ENCODE assay signal across 16 mouse cellular contexts in the genomic region with DNA sequence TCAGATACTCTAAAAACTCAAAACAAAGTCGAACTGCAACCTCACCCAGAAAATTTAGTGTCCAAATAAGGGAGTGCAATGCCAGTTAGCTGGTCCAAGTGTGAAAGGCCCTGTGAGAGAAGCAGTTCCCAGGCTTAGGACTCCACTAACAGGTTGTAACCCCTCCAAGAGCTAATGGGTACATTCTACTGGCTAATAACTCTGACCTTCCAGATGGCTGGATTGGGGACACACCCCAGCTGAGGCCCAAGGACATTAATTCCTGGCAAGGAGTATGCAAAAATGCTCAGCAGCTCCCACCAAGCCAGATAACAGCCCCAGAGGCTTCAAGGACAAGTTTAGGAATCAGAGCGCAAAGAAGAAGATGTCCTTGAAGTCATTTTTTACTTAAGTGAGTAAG.
A peak's percentile ranks its signal among the peaks of the same experiment; 100 is the strongest.
DNase-seq lines count a peak whose midpoint lies in the region; TF ChIP-seq lines count a peak whose summit lies in the region.
"Had no signal": no experiment of that assay in that cellular context is flagged by ENCODE, and none has a peak within 500 bp of the region (broad histone marks: within the 10 kb centered on the region; RNA-seq: fewer than 3 reads in every experiment).

No protein-coding gene starts in this region.

- TF ChIP-seq POLR2A in testis, adult 2 months (IDR thresholded peaks at IDR 0.05; ENCODE audit: control insufficient read depth, low read depth, low read length) = no peak

- H3K36me3 ChIP-seq in testis, adult 2 months (ENCODE audit: control insufficient read depth, insufficient read depth, low read length) = no peaks in the 10 kb centered on the region
- H3K36me3 ChIP-seq: forebrain, embryonic 12.5 days; midbrain, embryonic 13.5 days; stomach, embryonic 15.5 days had no signal

- intact Hi-C loops in gastrocnemius, postnatal 14 days (cut with DNase I; ENCODE audit: low total_unique reads) = no loop called here
- intact Hi-C loops in left cerebral cortex, postnatal 4 days (cut with DNase I) = no loop called here

- no peak for TF ChIP-seq CTCF in testis, adult 2 months (IDR thresholded peaks at IDR 0.05; ENCODE audit: control insufficient read depth, insufficient read depth, insufficient replicate concordance, low read depth, low read length)

- H3K27me3 ChIP-seq in testis, adult 2 months (ENCODE audit: control insufficient read depth, insufficient read depth, low read length) = no peaks in the 10 kb centered on the region
- H3K27me3 ChIP-seq: forebrain, embryonic 12.5 days; midbrain, embryonic 13.5 days; stomach, embryonic 15.5 days had no signal

- H3K4me1 ChIP-seq in testis, adult 2 months (ENCODE audit: control insufficient read depth, insufficient read depth, low read length) = peaks cover 8% of the 10 kb centered on the region
- H3K4me1 ChIP-seq: midbrain, embryonic 13.5 days had no signal

- peak overlapping the region; percentile 84 for H3K27ac ChIP-seq in testis, adult 2 months (ENCODE audit: control insufficient read depth, insufficient read depth, low read depth, low read length)
- H3K27ac ChIP-seq: forebrain, embryonic 12.5 days; hindbrain, embryonic 14.5 days; layer of hippocampus, adult 2 months; midbrain, embryonic 13.5 days had no signal

- peak; percentile 62 for DNase-seq in gastrocnemius, adult 18-20 months (ENCODE audit: low spot score)
- DNase-seq in gastrocnemius, postnatal 14 days = no peak
- peak; percentile 32 for DNase-seq in kidney, adult 11 months
- no peak for DNase-seq in kidney, adult 9 months
- DNase-seq in testis, postnatal 10 days (ENCODE audit: low spot score) = no peak
- DNase-seq in left cerebral cortex, postnatal 4 days = no peak
- no peak for DNase-seq in thymus, postnatal 25 days
- DNase-seq: cerebellum, adult 11 months; kidney, adult 8-10 months; lung, postnatal 4 days had no signal

- no peak overlapping the region for H3K4me3 ChIP-seq in testis, adult 2 months (ENCODE audit: control insufficient read depth, low read depth, low read length)
- H3K4me3 ChIP-seq: forebrain, embryonic 12.5 days; layer of hippocampus, adult 2 months; midbrain, embryonic 13.5 days; stomach, embryonic 15.5 days had no signal

Comparison
In these comparisons a context has a peak if more than half of its experiments do, and no peak if none do; other contexts are left out.
1. DNase-seq: peak in gastrocnemius, adult 18-20 months (single experiment) and kidney, adult 11 months (single experiment); none in gastrocnemius, postnatal 14 days (single experiment), kidney, adult 9 months (single experiment), testis, postnatal 10 days (single experiment), left cerebral cortex, postnatal 4 days (single experiment) and thymus, postnatal 25 days (single experiment).